Mouse (Mus musculus) adrenal gland, postnatal 10 days (tissue): Measurements from ENCODE around the gene Naa40. TPM values are rescaled to one million over a fixed set of nuclear protein-coding genes. Genes with fewer than 3 reads are reported as not detected.

ENCODE experiments used
- DNase-seq: peaks from one replicate; pipeline ENCODE4 v3.0.0; 2021; ENCODE audit warnings: mixed read lengths
- long read RNA-seq, 2 experiments: library from polyadenylated mRNA; stranded (forward); transcript quantifications; one replicate each; pipeline ENCODE4 v2.0.0; 2021
- total RNA-seq, 2 experiments: library from RNA; stranded (reverse); gene quantifications; 2 replicates each; pipeline ENCODE4 v1.2.3; 2021

The Naa40 gene
- total RNA-seq: 10 to 100 TPM; 27.2 to 38.8 TPM
- long read RNA-seq, experiment 1, transcript Naa40-201 (8 exons, 3,231 nt): major isoform, 8 of 11 reads
- long read RNA-seq, experiment 1, partial matches to known transcripts: 0 of 11 reads
- long read RNA-seq, experiment 1, other reads (novel, unspliced or antisense): 3 of 11 reads
- long read RNA-seq, experiment 2, transcript Naa40-201 (8 exons, 3,231 nt): major isoform, 17 of 21 reads
- long read RNA-seq, experiment 2, partial matches to known transcripts: 0 of 21 reads
- long read RNA-seq, experiment 2, other reads (novel, unspliced or antisense): 4 of 21 reads

GRCm38 (mm10) chr19:7240782-7241690, at the start of gene Naa40:
TSS of gene Naa40 (minus strand) at chr19:7241183.
- DNase-seq: peak; percentile 94

- DNase-seq: no peak
Observed at GRCm38 (mm10) chr19:7289767-7290166, 48.8 kb upstream of the Naa40 start.

GRCm38 (mm10) chr19:7288288-7288687, 47.3 kb upstream of the Naa40 start:
- DNase-seq: no peak

GRCm38 (mm10) chr19:7286563-7287315, 45.8 kb upstream of the Naa40 start:
- no peak for DNase-seq

GRCm38 (mm10) chr19:7280557-7281330, 39.8 kb upstream of the Naa40 start:
- DNase-seq: no peak

- peak; percentile 65 for DNase-seq
Observed at GRCm38 (mm10) chr19:7279114-7279513, 38.1 kb upstream of the Naa40 start.

GRCm38 (mm10) chr19:7278200-7278906, 37.4 kb upstream of the Naa40 start:
- peak; percentile 51 for DNase-seq

GRCm38 (mm10) chr19:7276796-7277195, 35.8 kb upstream of the Naa40 start:
- no peak for DNase-seq

GRCm38 (mm10) chr19:7276053-7276659, 35.2 kb upstream of the Naa40 start:
- DNase-seq: peak; percentile 47

- DNase-seq: peak; percentile 64
Observed at GRCm38 (mm10) chr19:7275131-7275789, 34.3 kb upstream of the Naa40 start.

- DNase-seq: peak; percentile 71
Observed at GRCm38 (mm10) chr19:7274326-7274990, 33.5 kb upstream of the Naa40 start.

- no peak for DNase-seq
Observed at GRCm38 (mm10) chr19:7273486-7273885, 32.5 kb upstream of the Naa40 start.

GRCm38 (mm10) chr19:7269290-7270044, 28.5 kb upstream of the Naa40 start:
- peak; percentile 33 for DNase-seq

GRCm38 (mm10) chr19:7268722-7269090, 27.7 kb upstream of the Naa40 start:
- peak; percentile 90 for DNase-seq

- DNase-seq: peak; percentile 88
Observed at GRCm38 (mm10) chr19:7267781-7268721, 27.1 kb upstream of the Naa40 start.

- DNase-seq: peak; percentile 85
Observed at GRCm38 (mm10) chr19:7267091-7267741, 26.2 kb upstream of the Naa40 start, which contains the start of gene Rcor2. TSS of gene Rcor2 (plus strand) at chr19:7267325.

- DNase-seq: no peak
Observed at GRCm38 (mm10) chr19:7266421-7266831, 25.4 kb upstream of the Naa40 start.
